Mouse (Mus musculus) liver, embryonic 15.5 days (tissue): ENCODE measurements at regions not wholly inside any gene's neighbourhood (a gene's known extent, or its start where the extent isn't known, plus 50 kb on each side); places are given as distances from the start of the nearest gene placed in this dataset.

ENCODE experiments used
- ATAC-seq: fragments of 200-750 bp; cut with Nextera tagmentation; 2 replicates; pipeline ENCODE4 v1.8.0; 2017; ENCODE audit warnings: moderate number of reproducible peaks, mild to moderate bottlenecking, moderate library complexity; ENCODE audit not compliant: insufficient read depth
- H3K27ac ChIP-seq: fragments of 300-500 bp; sonication (generic); replicated peaks from 2 replicates; pipeline ENCODE4 v1.5.1; 2015; ENCODE audit warnings: mild to moderate bottlenecking, inconsistent platforms
- H3K27me3 ChIP-seq: fragments of 300-500 bp; sonication (generic); 2 replicates; pipeline ENCODE4 v1.6.1; 2015; ENCODE audit warnings: mild to moderate bottlenecking, inconsistent platforms
- H3K36me3 ChIP-seq: fragments of 300-500 bp; sonication (generic); replicated peaks from 2 replicates; pipeline ENCODE4 v1.6.1; 2015; ENCODE audit warnings: moderate library complexity, mild to moderate bottlenecking, inconsistent platforms
- H3K4me1 ChIP-seq: fragments of 300-500 bp; sonication (generic); replicated peaks from 2 replicates; pipeline ENCODE4 v1.6.1; 2015; ENCODE audit warnings: inconsistent platforms
- H3K4me2 ChIP-seq: fragments of 300-500 bp; sonication (generic); 2 replicates; pipeline ENCODE4 v1.6.1; 2015; ENCODE audit warnings: moderate library complexity, mild to moderate bottlenecking, inconsistent platforms
- H3K4me3 ChIP-seq: fragments of 300-500 bp; sonication (generic); replicated peaks from 2 replicates; pipeline ENCODE4 v1.5.1; 2015; ENCODE audit warnings: mild to moderate bottlenecking, inconsistent platforms
- H3K9ac ChIP-seq: fragments of 300-500 bp; sonication (generic); 2 replicates; pipeline ENCODE4 v1.6.1; 2015; ENCODE audit warnings: moderate library complexity, mild to moderate bottlenecking, inconsistent platforms
- H3K9me3 ChIP-seq: fragments of 300-500 bp; sonication (generic); replicated peaks from 2 replicates; pipeline ENCODE4 v1.6.1; 2016; ENCODE audit warnings: inconsistent platforms
- WGBS: fragments of 180-500 bp; shearing (Covaris S2); methylation state at CpG from one replicate; pipeline ENCODE4 v1.1.7; 2015; ENCODE audit warnings: mixed read lengths; ENCODE audit not compliant: insufficient replicate concordance; 5-methylcytosine and 5-hydroxymethylcytosine counted together

DNA sequence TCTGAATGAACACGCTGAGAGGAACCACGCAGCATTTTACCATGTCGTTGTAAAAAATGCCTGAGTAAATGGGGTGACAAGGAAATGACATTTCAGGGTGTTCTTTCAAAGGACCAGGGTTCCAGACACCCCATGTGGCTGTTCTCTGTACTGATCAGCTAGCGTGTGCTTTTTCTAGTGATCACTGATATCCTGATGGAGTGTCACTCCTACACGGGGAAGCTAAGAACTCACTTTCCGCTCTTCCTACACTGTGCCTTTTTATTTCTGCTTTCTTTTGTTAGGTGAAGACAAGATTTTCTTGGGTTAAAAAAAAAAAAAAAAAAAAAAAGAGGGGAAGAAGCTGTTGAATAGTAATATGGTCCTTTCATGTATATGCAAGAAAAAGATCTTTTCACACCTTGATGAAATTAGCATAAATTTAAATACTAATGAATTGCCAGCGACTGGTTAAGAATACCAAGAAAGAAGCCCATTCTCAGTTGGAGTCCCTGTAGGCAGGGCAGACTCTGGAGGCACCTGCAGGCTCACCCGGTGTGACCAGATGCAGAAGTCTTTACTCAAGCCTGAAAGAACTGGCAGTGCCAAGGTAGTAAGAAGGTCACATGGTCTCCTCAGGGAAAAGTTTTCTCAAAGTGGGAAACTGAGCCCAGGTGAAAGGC, 270.2 kb upstream of the Irx2 start:
- Histone ChIP-seq H3K9ac (no peak overlapping the region), H3K4me2 (no peak overlapping the region), H3K9me3 (no peaks in the 10 kb centered on the region), H3K4me3 (no peak overlapping the region), H3K4me1 (no peaks in the 10 kb centered on the region), H3K27me3 (no peaks in the 10 kb centered on the region), H3K27ac (no peak overlapping the region), H3K36me3 (no peaks in the 10 kb centered on the region)
- 36% methylated on average over 8 of the region's 8 CpGs for WGBS
- ATAC-seq, result no peak

DNA sequence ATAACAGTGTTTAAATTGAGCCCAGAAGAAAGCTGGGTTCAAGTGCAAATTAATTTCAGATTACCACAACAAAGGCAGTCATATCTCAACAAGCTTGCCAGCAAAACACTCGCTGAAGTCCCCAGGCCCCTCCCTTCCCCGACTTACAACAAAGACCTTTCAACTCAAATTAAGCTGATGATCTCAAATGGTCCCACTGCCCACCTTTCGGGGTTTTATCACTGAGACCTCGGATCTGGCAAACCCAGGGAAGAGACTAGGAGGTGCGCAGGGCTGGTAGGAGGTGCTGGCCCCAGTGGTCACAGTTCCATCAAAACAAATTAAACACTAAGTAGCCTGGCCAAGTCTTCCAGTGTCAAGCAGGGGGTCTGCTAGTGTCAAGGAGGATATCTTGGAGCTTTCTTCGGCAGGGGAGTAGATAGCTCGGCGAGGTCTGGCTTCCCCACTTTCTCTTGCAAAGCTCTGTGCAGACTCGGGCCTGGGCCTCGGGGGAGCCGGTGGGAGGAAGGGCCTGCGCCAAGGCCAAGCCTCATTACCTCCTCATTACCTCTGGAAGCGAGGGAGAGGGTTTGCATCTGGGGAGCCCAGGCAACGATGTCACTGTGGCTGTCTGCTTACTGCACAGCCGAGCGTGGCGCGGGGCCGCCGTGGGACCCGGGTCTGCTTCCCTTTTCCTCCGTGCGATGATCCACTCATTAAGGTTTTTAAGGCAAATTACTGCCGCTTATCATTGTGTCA, 262.9 kb upstream of the Irx2 start:
- Histone ChIP-seq H3K9me3 (no peaks in the 10 kb centered on the region), H3K9ac (no peak overlapping the region), H3K4me1 (no peaks in the 10 kb centered on the region), H3K27me3 (peaks cover 11% of the 10 kb centered on the region), H3K4me2 (no peak overlapping the region), H3K27ac (no peak overlapping the region), H3K4me3 (no peak overlapping the region), H3K36me3 (no peaks in the 10 kb centered on the region)
- WGBS, result 16% methylated on average over 24 of the region's 24 CpGs
- no peak for ATAC-seq

DNA sequence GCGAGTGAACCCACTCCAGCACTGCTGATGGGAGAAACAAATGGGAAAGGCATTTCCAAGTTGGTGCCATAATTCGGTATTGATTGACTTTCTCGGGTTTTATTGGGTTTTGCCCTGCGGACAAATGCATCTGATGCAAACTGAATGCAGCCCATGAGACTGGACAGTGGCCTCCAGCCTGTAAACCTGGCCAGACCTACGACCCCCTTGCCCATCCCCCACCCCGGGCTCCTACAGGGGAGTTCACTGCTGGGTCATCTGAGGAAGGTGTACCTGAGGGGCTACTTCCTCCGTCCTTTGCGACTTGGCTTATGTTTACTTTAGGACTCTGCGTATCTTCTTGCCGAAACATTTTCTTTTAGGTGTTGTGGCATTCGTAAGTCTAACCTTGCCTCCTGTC, 262.3 kb upstream of the Irx2 start:
- H3K9me3 ChIP-seq, result no peaks in the 10 kb centered on the region
- 33% methylated on average over 11 of the region's 11 CpGs for WGBS
- no peak overlapping the region for H3K27ac ChIP-seq
- H3K4me2 ChIP-seq, result no peak overlapping the region
- no peak for ATAC-seq
- H3K27me3 ChIP-seq, result peaks cover 11% of the 10 kb centered on the region
- no peaks in the 10 kb centered on the region for H3K4me1 ChIP-seq
- no peak overlapping the region for H3K9ac ChIP-seq
- H3K4me3 ChIP-seq, result no peak overlapping the region
- no peaks in the 10 kb centered on the region for H3K36me3 ChIP-seq

DNA sequence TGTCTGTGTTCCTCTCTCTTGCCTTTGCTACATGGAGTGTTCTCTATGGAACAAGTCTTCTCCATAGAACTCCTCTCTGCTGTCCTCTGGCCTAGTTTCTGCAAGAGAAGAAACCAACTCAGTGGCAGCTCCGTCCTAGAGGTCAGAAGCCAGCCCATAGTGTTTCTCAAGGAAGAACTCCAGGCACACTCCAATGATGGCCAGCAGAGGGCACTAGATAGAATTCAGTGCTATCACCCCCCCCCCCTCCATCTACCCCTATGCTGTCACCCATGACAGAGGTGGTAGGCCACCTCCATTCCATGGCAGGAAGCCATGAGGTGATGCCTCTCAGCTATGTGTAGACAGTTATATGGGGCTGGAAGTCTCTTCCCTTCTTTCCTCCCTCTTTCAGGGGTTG, 258.5 kb upstream of the Irx2 start:
- Histone ChIP-seq H3K4me2 (no peak overlapping the region), H3K9me3 (no peaks in the 10 kb centered on the region), H3K9ac (no peak overlapping the region), H3K27ac (no peak overlapping the region), H3K4me3 (no peak overlapping the region), H3K4me1 (no peaks in the 10 kb centered on the region), H3K36me3 (no peaks in the 10 kb centered on the region), H3K27me3 (peaks cover 7% of the 10 kb centered on the region)
- WGBS, result 48% methylated on average over 1 of the region's 1 CpGs
- no peak for ATAC-seq

DNA sequence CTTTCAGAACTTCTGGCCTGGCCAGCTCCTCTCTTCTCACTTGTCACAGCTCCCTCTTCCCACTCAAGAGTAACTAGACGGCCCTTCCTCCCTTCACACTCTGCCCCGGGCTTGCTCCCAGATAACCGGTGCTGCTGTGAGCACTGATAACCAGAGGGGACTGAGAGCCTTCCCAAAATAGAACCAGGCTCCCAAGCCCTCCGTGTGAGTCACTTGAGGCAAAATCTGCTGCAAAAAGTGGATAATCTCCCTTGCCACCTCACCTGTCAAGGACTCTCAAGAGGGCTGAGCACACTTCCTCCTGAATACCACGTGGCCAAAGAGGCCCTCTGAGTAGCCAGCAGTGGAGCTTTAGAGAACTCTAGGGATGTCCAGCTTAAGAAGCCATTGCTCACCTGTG, 257.6 kb upstream of the Irx2 start:
- Histone ChIP-seq H3K4me1 (no peaks in the 10 kb centered on the region), H3K36me3 (no peaks in the 10 kb centered on the region), H3K9ac (no peak overlapping the region), H3K9me3 (no peaks in the 10 kb centered on the region), H3K4me3 (no peak overlapping the region), H3K27me3 (peaks cover 5% of the 10 kb centered on the region), H3K4me2 (no peak overlapping the region), H3K27ac (no peak overlapping the region)
- no peak for ATAC-seq
- 20% methylated on average over 5 of the region's 5 CpGs for WGBS

DNA sequence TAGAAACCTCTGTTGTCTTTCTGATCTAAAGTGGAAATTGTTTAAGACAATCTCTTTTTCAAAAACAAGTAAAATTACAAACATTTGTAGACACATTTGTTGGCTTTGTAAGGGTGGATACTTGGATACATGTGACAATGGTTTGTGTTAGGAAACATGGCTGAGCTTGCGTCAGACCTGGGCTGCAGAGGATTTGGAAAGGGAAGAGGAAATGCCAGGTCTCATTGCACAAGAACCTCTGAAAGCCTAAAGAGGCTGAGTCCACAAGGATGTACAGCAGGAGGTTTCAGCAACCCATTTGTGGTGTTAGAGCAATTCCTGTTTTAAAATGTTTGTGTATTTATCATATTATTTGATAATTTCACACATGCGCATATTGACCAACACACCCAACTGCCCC, 235.3 kb upstream of the Irx2 start:
- no peak for ATAC-seq
- Histone ChIP-seq H3K4me1 (no peaks in the 10 kb centered on the region), H3K9me3 (no peaks in the 10 kb centered on the region), H3K4me2 (no peak overlapping the region), H3K27me3 (no peaks in the 10 kb centered on the region), H3K4me3 (no peak overlapping the region), H3K9ac (no peak overlapping the region), H3K36me3 (no peaks in the 10 kb centered on the region), H3K27ac (no peak overlapping the region)
- 67% methylated on average over 2 of the region's 2 CpGs for WGBS

DNA sequence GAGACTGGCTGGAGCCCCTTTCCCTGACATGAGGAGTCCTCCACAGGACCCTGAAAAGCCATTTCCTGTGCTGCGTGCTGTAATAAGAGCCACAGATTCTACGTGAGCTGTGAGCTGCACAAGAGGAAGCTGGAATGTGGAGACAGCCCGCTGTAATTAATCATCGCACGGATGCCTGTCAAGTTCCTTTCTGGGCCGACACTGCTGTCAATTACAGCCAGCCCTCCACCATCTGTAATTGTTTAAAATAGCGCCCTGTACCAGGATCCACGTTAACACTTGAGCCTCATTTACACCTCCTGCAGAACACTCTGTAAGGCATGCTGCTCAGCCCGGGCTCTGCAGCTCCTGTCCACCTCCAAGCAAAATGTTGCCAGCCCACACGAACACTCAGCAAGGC, 227.9 kb upstream of the Irx2 start:
- H3K27ac ChIP-seq, result no peak overlapping the region
- no peaks in the 10 kb centered on the region for H3K9me3 ChIP-seq
- H3K9ac ChIP-seq, result no peak overlapping the region
- no peak overlapping the region for H3K4me2 ChIP-seq
- no peaks in the 10 kb centered on the region for H3K36me3 ChIP-seq
- no peak overlapping the region for H3K4me3 ChIP-seq
- WGBS, result 17% methylated on average over 10 of the region's 10 CpGs
- H3K27me3 ChIP-seq, result no peaks in the 10 kb centered on the region
- H3K4me1 ChIP-seq, result no peaks in the 10 kb centered on the region
- no peak for ATAC-seq

DNA sequence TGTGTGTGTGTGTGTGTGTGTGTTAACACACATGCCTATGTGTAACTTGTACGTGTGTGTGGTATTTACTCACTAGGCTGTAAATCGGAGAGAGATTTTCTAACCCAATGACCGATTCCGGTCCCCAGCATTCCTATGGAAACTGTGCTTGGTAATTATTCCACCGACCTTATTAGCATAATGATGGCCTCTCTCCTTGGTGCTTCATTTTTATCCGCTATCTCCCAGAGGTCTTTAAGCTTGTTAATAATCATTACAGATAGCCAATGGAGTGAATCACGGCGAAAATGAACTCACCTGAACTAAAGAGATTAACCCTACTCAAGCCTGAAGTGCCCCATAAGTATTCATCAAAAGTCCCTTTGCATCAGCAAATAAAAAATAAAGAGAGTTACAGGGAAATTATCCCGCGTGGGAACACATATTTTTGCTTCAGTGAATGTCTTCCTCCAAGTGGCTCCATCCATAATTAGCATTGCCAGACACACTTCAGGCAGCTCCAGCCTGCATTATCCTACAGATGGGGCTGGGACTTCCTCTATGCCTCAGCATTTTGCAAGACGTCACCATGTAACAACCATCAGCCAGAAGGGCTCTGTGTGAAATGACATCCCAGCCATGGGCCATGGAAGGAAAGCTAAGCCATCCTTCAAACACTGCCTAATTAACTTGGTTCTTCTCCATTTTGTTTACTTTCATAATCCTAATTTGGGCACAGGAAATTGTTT, 219.2 kb upstream of the Irx2 start:
- H3K4me3 ChIP-seq, result no peak overlapping the region
- H3K9ac ChIP-seq, result no peak overlapping the region
- no peaks in the 10 kb centered on the region for H3K4me1 ChIP-seq
- no peak overlapping the region for H3K4me2 ChIP-seq
- H3K36me3 ChIP-seq, result no peaks in the 10 kb centered on the region
- H3K27me3 ChIP-seq, result no peaks in the 10 kb centered on the region
- WGBS, result 67% methylated on average over 11 of the region's 11 CpGs
- no peaks in the 10 kb centered on the region for H3K9me3 ChIP-seq
- ATAC-seq, result no peak
- H3K27ac ChIP-seq, result no peak overlapping the region

DNA sequence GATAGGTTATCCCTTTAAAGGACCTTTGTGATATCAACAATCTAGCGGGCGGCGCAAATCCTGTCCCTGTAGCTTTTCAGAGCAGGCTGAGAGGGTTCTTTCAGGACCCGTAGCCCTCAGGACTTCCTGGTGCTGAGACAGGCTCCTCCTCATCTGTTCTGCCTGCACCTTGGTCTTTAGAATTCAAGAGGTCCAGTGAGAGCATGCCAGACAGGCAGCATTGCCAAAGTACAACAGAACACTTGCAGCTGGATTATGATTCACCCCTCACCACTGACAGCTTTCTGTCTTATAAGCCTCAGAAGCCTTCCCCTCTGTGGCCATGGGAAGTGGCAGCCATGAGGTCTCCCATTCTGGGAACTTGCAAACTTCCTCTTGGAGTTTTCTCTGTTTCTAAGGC, 216.0 kb upstream of the Irx2 start:
- Histone ChIP-seq H3K36me3 (no peaks in the 10 kb centered on the region), H3K27ac (no peak overlapping the region), H3K4me1 (no peaks in the 10 kb centered on the region), H3K27me3 (no peaks in the 10 kb centered on the region), H3K4me3 (no peak overlapping the region), H3K4me2 (no peak overlapping the region), H3K9ac (no peak overlapping the region), H3K9me3 (no peaks in the 10 kb centered on the region)
- WGBS, result 69% methylated on average over 4 of the region's 4 CpGs
- ATAC-seq, result no peak

DNA sequence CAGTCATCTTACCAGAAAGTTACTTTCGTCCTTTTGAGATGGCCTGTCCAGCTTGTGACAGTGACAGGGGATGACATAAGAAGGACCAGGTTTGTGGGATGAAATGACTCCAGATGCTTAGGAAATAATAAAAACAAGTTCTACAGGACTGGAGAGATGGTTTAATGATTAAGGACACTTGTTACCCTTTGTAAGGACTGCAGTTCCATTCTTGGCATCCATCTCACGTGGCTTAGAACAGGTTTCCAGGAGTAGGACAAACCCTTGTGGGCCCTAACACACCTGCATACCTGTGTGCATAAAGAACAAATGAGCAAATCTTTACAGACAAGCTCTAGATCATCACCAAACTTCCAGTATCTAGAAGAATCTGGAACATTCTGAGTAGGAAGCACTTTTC, 211.6 kb upstream of the Irx2 start:
- H3K36me3 ChIP-seq, result no peaks in the 10 kb centered on the region
- no peak overlapping the region for H3K4me3 ChIP-seq
- ATAC-seq, result no peak
- H3K4me1 ChIP-seq, result no peaks in the 10 kb centered on the region
- no peak overlapping the region for H3K9ac ChIP-seq
- H3K27ac ChIP-seq, result no peak overlapping the region
- WGBS, result 48% methylated on average over 2 of the region's 2 CpGs
- H3K27me3 ChIP-seq, result no peaks in the 10 kb centered on the region
- H3K9me3 ChIP-seq, result no peaks in the 10 kb centered on the region
- no peak overlapping the region for H3K4me2 ChIP-seq

DNA sequence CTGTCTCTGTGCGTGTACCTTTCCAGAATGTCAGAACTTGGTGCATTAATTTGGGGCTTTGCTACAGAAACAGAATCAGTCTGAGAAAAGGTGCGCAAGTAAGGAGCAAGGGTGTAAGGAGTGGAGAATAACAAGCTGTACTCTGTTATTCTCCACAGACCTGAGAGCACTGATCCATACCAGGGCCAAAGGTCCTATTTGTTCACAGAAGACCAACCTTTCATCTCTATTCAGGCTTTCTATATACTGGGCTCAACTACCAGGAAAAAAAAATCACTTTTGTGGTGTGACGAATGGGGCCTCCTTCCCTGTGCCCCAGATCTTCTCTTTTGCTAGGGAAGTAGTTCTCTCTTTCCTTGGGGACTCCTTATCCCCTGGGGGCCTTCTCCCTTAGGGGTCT, 210.8 kb upstream of the Irx2 start:
- Histone ChIP-seq H3K27me3 (no peaks in the 10 kb centered on the region), H3K27ac (no peak overlapping the region), H3K9ac (no peak overlapping the region), H3K9me3 (no peaks in the 10 kb centered on the region), H3K4me3 (no peak overlapping the region), H3K4me2 (no peak overlapping the region), H3K4me1 (no peaks in the 10 kb centered on the region), H3K36me3 (no peaks in the 10 kb centered on the region)
- 63% methylated on average over 3 of the region's 3 CpGs for WGBS
- ATAC-seq, result no peak
